Mouse (Mus musculus): ENCODE measurements around the gene Gh.

Gh gene

DNA sequence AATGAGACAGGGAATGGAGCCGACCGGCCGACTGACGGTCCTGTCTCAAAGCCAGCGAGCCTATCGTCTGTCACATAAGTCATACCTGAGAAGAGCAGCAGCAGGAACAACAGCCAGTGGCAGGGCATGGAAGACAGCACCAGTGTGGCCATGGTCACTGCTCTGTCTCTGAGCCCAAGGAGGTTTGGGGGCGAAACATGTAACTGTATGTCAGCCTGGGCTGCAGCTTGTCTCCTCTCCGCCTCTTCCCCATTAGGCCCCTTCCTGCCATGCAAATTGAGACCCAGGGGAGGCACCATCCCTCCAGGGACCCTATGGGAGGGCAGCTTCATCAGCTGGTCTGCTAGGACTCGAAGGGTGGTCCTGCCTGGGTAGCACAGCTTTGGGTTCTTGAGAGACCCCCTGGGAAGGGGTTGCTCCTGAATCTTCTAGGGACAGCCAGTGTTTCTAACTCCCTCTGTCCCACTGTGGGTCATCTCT, 12.7 kb upstream of the Gh start, which contains the start of gene Cd79b:
Gene Cd79b, minus strand, starts transcription at position 430 of the 480 bp plus-strand sequence.
- in situ Hi-C loops (cut with MboI; ENCODE audit: unreplicated experiment in 2 of 2): no loop called here

DNA sequence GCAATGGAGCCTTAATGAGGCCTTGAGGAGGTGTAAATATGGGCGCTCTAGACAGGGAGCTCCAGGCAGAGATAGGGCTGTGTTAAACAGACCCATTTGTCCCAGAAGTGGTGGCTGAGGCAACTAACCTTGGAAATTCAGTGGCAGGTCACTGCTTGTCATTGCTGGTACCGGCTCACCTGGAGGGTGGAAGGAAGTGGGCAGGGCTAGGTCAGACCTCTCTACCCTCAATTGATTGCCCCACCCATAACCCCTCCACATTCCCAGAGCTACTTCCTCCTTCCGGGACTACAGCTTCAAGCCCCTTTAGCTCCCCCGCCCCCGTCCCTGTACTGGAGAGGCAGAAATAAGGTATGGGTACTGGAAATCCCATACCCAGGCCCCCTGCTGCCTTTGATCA, 11.9 kb upstream of the Gh start:
- in situ Hi-C loops (cut with MboI; ENCODE audit: unreplicated experiment in 2 of 2): no loop called here

DNA sequence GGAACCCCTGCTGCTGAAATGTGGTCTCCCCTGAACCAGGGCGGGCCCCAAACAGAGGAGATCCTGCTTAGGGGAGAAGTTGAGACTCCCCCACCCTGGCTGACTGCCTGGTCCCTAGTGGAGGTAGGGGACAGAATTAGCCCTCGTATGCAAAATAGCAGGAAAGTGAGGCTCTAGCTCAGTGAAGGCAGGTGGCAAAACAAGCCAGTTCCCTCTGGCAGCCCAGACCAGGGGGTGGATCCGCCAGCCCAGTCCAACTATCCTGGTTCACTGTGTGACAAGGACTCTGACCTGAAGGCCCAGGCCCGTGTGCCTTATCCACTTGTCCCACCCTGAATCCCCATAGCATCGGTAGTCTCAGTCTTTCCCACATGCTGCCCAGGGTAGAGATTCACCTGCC, 8.5 kb upstream of the Gh start:
- in situ Hi-C loops (cut with MboI; ENCODE audit: unreplicated experiment in 2 of 2): no loop called here

- in situ Hi-C loops (cut with MboI; ENCODE audit: unreplicated experiment in 2 of 2): no loop called here
Observed at GRCm38 (mm10) chr11:106308162-106308561, 6.5 kb upstream of the Gh start.

DNA sequence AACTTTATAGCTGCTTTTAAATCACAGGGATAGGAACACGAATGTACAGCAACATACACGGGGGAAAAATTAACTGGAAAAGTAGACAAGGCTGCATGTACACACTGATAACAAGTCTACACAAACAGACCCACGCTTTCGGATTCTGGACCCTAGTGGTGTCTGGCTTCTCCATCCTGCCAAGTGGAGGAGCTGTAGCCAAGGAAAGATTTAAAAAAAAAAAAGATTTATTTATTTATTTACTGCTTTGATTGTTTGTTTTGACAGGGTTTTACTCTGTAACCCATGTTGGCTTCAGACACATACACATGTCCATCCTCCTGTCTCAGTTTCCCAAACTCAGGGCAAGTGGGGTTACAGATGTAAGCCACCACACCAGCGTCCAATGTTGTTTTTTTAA, 5.8 kb upstream of the Gh start:
- in situ Hi-C loops (cut with MboI; ENCODE audit: unreplicated experiment in 2 of 2): no loop called here

DNA sequence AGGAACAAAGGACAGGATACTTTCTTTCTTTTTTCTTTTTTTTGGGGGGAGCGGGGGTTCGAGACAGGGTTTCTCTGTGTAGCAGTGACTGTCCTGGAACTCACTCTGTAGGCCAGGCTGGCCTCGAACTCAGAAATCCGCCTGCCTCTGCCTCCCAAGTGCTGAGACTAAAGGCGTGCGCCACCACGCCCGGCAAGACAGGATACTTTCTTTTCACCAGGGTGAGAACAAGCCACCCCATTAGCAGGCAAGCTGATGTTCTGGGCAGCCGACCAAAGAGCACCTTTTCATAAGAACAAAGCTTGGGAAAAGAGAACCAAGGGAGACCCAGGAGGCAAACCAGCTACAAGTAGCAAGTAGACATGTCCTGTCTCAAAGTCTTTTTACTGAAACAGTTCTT, 5.1 kb upstream of the Gh start:
- in situ Hi-C loops (cut with MboI; ENCODE audit: unreplicated experiment in 2 of 2): no loop called here

DNA sequence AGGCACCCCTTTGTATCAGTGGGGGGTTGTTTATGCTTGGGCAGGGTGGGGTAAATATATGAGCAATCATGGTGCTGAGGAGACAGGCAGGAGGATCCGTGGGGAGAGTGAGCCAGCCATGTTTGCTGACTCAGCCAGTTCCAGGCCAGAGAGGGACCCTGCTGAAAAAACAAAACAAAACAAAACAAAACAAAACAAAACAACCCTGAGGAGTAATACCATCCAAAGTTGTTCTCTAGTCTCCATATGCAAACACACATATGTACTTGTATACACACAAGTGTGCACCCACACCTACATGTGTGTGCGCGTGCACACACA, 4.4 kb upstream of the Gh start:
- in situ Hi-C loops (cut with MboI; ENCODE audit: unreplicated experiment in 2 of 2): no loop called here

- in situ Hi-C loops (cut with MboI; ENCODE audit: unreplicated experiment in 2 of 2): no loop called here
Observed at GRCm38 (mm10) chr11:106305348-106306064, 3.8 kb upstream of the Gh start.

DNA sequence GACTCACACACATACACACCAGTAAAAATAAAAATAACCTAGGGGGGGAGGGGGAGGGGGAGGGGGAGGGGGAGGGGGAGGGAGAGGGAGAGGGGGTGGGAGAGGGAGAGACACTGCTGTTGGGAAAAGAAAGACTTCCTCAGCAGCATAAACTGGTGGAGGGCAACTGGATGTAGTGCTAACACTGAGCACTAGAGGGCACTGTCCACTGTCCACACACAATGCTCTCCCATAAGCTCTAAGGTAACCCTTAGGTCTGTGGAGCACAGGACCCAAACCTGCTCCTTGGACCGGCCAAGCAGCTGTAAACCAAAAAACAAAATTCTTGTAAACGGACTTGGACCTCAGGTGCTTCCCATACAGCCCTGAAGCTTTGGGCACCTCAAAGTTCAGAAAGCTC, 969 bp upstream of the Gh start:
- in situ Hi-C loops (cut with MboI; ENCODE audit: unreplicated experiment in 2 of 2): no loop called here

GRCm38 (mm10) chr11:106291861-106292260, 9.8 kb downstream of the Gh start:
- in situ Hi-C loops (cut with MboI; ENCODE audit: unreplicated experiment in 2 of 2): no loop called here

- in situ Hi-C loops (cut with MboI; ENCODE audit: unreplicated experiment in 2 of 2): no loop called here
Observed at GRCm38 (mm10) chr11:106290376-106290775, 11.3 kb downstream of the Gh start.

DNA sequence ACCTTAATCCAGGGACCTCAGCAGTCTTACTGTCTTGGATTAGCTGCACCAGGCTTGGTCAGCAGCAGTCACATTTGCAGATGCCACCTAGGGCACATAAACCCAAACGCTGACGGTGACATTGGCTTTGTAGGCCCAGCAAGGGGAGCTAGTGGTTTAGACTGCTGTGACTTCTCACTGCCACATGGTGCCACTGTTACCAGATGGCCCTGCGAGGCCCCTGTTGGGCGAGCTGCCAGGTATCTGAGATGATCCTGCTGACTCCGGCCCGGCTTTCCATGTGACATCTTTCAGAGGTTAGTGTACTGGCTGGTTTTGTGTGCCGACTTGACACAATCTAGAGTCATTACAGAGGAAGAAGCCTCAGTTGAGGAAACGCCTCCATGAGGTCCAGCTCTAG, 12.3 kb downstream of the Gh start:
- in situ Hi-C loops (cut with MboI; ENCODE audit: unreplicated experiment in 2 of 2): loop anchor here in 1 of 2 experiments (5.0 kb wide), 1 partner anchor 362 kb away; no protein-coding TSS in a partner anchor

GRCm38 (mm10) chr11:106286987-106287386, 14.7 kb downstream of the Gh start:
- in situ Hi-C loops (cut with MboI; ENCODE audit: unreplicated experiment in 2 of 2): loop anchor here in 1 of 2 experiments (5.0 kb wide), 1 partner anchor 360 kb away; no protein-coding TSS in a partner anchor

DNA sequence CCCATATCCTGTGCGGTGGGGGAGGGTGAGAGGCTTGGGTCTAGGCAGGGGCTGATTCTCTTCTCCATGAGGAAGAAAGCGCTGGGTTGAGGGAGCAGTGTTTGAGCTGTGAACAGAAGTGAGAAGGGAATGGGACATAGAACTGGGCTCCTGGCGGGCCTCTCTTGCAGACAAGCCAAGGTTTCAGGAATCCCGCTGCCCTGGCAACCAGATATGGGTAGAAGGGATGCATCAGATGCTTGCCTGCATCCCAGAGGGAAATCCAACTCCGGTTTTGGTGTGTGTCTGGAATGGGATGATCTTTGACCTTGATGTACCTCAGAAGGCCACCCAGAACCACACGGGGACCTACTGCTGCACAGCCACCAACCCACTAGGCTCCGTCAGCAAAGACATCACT, 15.5 kb downstream of the Gh start:
- in situ Hi-C loops (cut with MboI; ENCODE audit: unreplicated experiment in 2 of 2): loop anchor here in 1 of 2 experiments (5.0 kb wide), 1 partner anchor 359 kb away; no protein-coding TSS in a partner anchor

DNA sequence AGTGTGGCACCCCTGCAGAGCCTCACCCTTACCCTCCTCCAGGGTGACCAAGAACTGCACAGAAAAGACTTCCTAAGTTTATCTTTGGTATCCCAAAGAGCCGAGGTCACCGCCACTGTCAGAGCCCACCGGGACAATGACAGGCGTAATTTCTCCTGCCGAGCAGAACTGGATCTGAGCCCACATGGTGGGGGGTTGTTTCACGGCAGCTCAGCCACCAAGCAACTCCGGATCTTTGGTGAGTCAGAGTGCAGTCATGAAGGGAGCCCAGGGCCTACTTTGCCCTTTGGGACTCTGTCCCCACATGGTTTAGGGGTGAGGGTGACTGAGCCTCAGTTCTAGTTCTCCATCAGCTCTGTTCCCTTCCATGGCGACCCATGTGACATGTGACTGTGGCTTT, 17.5 kb downstream of the Gh start:
- in situ Hi-C loops (cut with MboI; ENCODE audit: unreplicated experiment in 2 of 2): no loop called here

DNA sequence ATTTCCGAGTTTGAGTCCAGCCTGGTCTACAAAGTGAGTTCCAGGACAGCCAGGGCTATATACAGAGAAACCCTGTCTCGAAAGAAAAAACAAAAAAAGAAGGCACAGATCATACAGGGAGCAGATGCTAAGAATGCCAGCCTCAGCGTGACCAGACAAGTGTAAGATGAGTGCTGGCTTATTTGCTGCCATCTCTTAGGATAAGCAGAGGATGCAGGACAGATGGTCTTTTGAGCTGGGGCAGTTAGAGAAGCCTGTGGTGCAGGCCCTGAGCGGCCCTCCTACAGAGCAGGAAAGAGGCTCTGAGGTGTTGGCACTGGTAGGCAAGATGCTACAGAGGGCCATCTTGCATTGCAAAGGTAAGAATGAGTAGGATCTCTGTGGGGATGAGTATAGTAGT, 18.3 kb downstream of the Gh start:
- in situ Hi-C loops (cut with MboI; ENCODE audit: unreplicated experiment in 2 of 2): no loop called here

- in situ Hi-C loops (cut with MboI; ENCODE audit: unreplicated experiment in 2 of 2): no loop called here
Observed at GRCm38 (mm10) chr11:106282452-106282851, 19.2 kb downstream of the Gh start.

- in situ Hi-C loops (cut with MboI; ENCODE audit: unreplicated experiment in 2 of 2): no loop called here
Observed at GRCm38 (mm10) chr11:106276454-106276853, 25.2 kb downstream of the Gh start, which contains the start of gene Tcam1. Gene Tcam1, plus strand, starts transcription at chr11:106276672.

DNA sequence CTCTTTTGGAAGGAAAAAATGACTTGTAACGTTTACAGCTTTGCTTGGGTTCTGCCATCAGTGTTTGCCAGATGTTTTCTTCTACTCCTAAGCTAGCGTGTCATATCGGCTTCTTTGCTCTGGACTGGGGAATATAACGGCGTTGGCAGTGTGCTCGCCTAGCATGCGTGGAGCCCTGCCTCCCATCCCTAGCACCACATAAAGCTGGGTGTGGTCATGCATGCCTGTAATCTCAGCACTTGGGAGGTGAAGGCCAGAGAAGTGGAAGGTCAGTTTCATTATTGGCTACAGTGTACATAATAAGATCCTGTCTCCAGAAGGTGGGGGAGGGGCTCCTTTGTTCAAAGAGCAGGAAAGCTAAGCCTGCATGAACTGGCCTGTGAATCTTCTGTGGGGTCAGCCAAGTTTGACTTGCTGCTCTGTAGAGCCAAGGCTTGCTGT, 26.7 kb downstream of the Gh start:
- in situ Hi-C loops (cut with MboI; ENCODE audit: unreplicated experiment in 2 of 2): no loop called here

- in situ Hi-C loops (cut with MboI; ENCODE audit: unreplicated experiment in 2 of 2): no loop called here
Observed at GRCm38 (mm10) chr11:106274374-106274773, 27.3 kb downstream of the Gh start.

- in situ Hi-C loops (cut with MboI; ENCODE audit: unreplicated experiment in 2 of 2): no loop called here
Observed at GRCm38 (mm10) chr11:106273811-106274210, 27.9 kb downstream of the Gh start.

- in situ Hi-C loops (cut with MboI; ENCODE audit: unreplicated experiment in 2 of 2): no loop called here
Observed at GRCm38 (mm10) chr11:106273311-106273684, 28.4 kb downstream of the Gh start.
